8 mouse cellular contexts compared by ENCODE assay signal in the genomic region with DNA sequence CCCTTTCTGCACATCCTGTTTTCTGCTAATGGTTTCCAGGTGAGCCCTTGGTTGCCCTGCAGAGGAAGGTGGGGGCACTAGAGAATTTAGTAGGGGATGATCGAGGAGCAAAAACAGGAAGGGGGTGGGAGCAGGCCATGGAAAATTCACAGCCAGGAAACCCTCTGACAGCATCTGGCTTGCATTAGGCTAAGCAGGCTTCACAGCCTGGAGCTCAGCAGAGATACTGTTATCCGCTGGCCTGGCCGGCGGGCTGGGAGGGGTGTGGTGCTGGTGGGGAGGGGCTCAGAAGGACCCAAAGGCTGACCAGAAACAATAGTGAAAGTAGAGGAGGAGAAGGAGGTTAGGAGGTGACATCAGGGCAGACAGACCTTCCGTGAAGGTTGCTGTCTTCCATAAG. TPM values are rescaled to one million over a fixed set of nuclear protein-coding genes. Genes with fewer than 3 reads are reported as not detected.
DNase-seq lines count a peak whose midpoint lies in the region; ATAC-seq and TF ChIP-seq lines count a peak whose summit lies in the region.

No protein-coding gene starts in this region.

- no peak for TF ChIP-seq CTCF in kidney, postnatal 0 days (IDR thresholded peaks at IDR 0.05; ENCODE audit: low read depth)

- H3K4me1 ChIP-seq in kidney, postnatal 0 days (replicated peaks; ENCODE audit: insufficient read depth, low read length): peaks cover 16% of the 10 kb centered on the region
- peaks cover 48% of the 10 kb centered on the region for H3K4me1 ChIP-seq in intestine, embryonic 14.5 days (replicated peaks; ENCODE audit: control insufficient read depth, insufficient read depth, low read length)
- H3K4me1 ChIP-seq in hindbrain, embryonic 16.5 days (ENCODE audit: control insufficient read depth, insufficient read depth, low read depth, low read length): peaks cover 11% of the 10 kb centered on the region

- peak overlapping the region; percentile 88 for H3K27ac ChIP-seq in kidney, postnatal 0 days
- H3K27ac ChIP-seq in intestine, embryonic 14.5 days (ENCODE audit: low read depth): peak overlapping the region; percentile 91
- no peak overlapping the region for H3K27ac ChIP-seq in hindbrain, embryonic 16.5 days (ENCODE audit: low read depth, low read length)

- no peaks in the 10 kb centered on the region for H3K27me3 ChIP-seq in kidney, postnatal 0 days (ENCODE audit: insufficient read depth, low read length)
- no peaks in the 10 kb centered on the region for H3K27me3 ChIP-seq in intestine, embryonic 14.5 days (replicated peaks; ENCODE audit: control insufficient read depth, insufficient read depth, low read length)
- no peaks in the 10 kb centered on the region for H3K27me3 ChIP-seq in hindbrain, embryonic 16.5 days (replicated peaks; ENCODE audit: control insufficient read depth, insufficient read depth, low read length)

- H3K9me3 ChIP-seq in kidney, postnatal 0 days (replicated peaks; ENCODE audit: low read length): no peaks in the 10 kb centered on the region
- H3K9me3 ChIP-seq in intestine, embryonic 14.5 days (ENCODE audit: control insufficient read depth, low read length): no peaks in the 10 kb centered on the region
- no peaks in the 10 kb centered on the region for H3K9me3 ChIP-seq in hindbrain, embryonic 16.5 days (ENCODE audit: control insufficient read depth, low read length)

- H3K36me3 ChIP-seq in kidney, postnatal 0 days (ENCODE audit: insufficient read depth, low read length): no peaks in the 10 kb centered on the region
- no peaks in the 10 kb centered on the region for H3K36me3 ChIP-seq in intestine, embryonic 14.5 days (ENCODE audit: control insufficient read depth, insufficient read depth, low read length)
- no peaks in the 10 kb centered on the region for H3K36me3 ChIP-seq in hindbrain, embryonic 16.5 days (ENCODE audit: control insufficient read depth, insufficient read depth, low read length)

- 44% methylated on average over 5 of the region's 5 CpGs for WGBS in kidney, postnatal 0 days
- WGBS in intestine, embryonic 14.5 days: 16% methylated on average over 5 of the region's 5 CpGs
- WGBS in hindbrain, embryonic 16.5 days: 79% methylated on average over 5 of the region's 5 CpGs

- no peak overlapping the region for H3K4me3 ChIP-seq in kidney, postnatal 0 days (replicated peaks; ENCODE audit: low read depth, low read length)
- no peak overlapping the region for H3K4me3 ChIP-seq in intestine, embryonic 14.5 days (ENCODE audit: low read depth, low read length)
- no peak overlapping the region for H3K4me3 ChIP-seq in hindbrain, embryonic 16.5 days (ENCODE audit: low read length)

- peak; percentile 51 for DNase-seq in kidney, postnatal 0 days (ENCODE audit: low spot score)
- no peak for DNase-seq in kidney, adult 11 months
- peak; percentile 90 for DNase-seq in forelimb bud, embryonic 11.5 days (ENCODE audit: low read depth, low spot score)
- DNase-seq in intestine, embryonic 14.5 days (ENCODE audit: low spot score): no peak
- DNase-seq in spleen, postnatal 10 days (ENCODE audit: low spot score in 2 of 2): peak; percentile 60
- no peak for DNase-seq in cerebellum, postnatal 25 days
- DNase-seq in cerebellum, postnatal 10 days: no peak

- H3K4me2 ChIP-seq in kidney, postnatal 0 days (ENCODE audit: low read length): no peak overlapping the region
- no peak overlapping the region for H3K4me2 ChIP-seq in intestine, embryonic 14.5 days (ENCODE audit: low read length)
- no peak overlapping the region for H3K4me2 ChIP-seq in hindbrain, embryonic 16.5 days (ENCODE audit: low read length)

- no peak for ATAC-seq in kidney, postnatal 0 days (replicated peaks; ENCODE audit: low FRiP score, low read depth)
- no peak for ATAC-seq in intestine, embryonic 14.5 days (replicated peaks; ENCODE audit: low FRiP score, low TSS enrichment, low read depth)
- no peak for ATAC-seq in hindbrain, embryonic 16.5 days

- H3K9ac ChIP-seq in kidney, postnatal 0 days (ENCODE audit: low read depth, low read length): no peak overlapping the region
- H3K9ac ChIP-seq in intestine, embryonic 14.5 days (ENCODE audit: low read length): no peak overlapping the region
- no peak overlapping the region for H3K9ac ChIP-seq in hindbrain, embryonic 16.5 days (ENCODE audit: low read depth, low read length)

RNA-seq across cellular contexts. Expression of gene Rab3il1, which starts 12.4 kb away (rescaled TPM):
- polyA plus RNA-seq in kidney, postnatal 0 days (2015; fragmentation: Nextera tagmentation; extraction: Ambion mirVana): 30.6 and 31.5 TPM in 2 replicates
- 30.0 and 32.7 TPM in 2 replicates for polyA plus RNA-seq in intestine, embryonic 14.5 days (2014; fragmentation: Nextera tagmentation; extraction: Ambion mirVana)
- 22.1 and 25.6 TPM in 2 replicates for polyA plus RNA-seq in hindbrain, embryonic 16.5 days (2015; fragmentation: Nextera tagmentation; extraction: Ambion mirVana)

RNA-seq across cellular contexts. Expression of gene Best1, which starts 12.5 kb away (rescaled TPM):
- polyA plus RNA-seq in kidney, postnatal 0 days (2015; fragmentation: Nextera tagmentation; extraction: Ambion mirVana): 1.8 and 3.3 TPM in 2 replicates
- polyA plus RNA-seq in intestine, embryonic 14.5 days (2014; fragmentation: Nextera tagmentation; extraction: Ambion mirVana): 0.55 and 0.64 TPM in 2 replicates
- polyA plus RNA-seq in hindbrain, embryonic 16.5 days (2015; fragmentation: Nextera tagmentation; extraction: Ambion mirVana): 2.5 and 3.2 TPM in 2 replicates

RNA-seq across cellular contexts. Expression of gene Fads3, which starts 27.5 kb away (rescaled TPM):
- polyA plus RNA-seq in kidney, postnatal 0 days (2015; fragmentation: Nextera tagmentation; extraction: Ambion mirVana): 35.0 and 37.4 TPM in 2 replicates
- 8.4 and 11.5 TPM in 2 replicates for polyA plus RNA-seq in intestine, embryonic 14.5 days (2014; fragmentation: Nextera tagmentation; extraction: Ambion mirVana)
- 39.7 and 42.1 TPM in 2 replicates for polyA plus RNA-seq in hindbrain, embryonic 16.5 days (2015; fragmentation: Nextera tagmentation; extraction: Ambion mirVana)

RNA-seq across cellular contexts. Expression of gene Fth1, which starts 33.5 kb away (rescaled TPM):
- polyA plus RNA-seq in kidney, postnatal 0 days (2015; fragmentation: Nextera tagmentation; extraction: Ambion mirVana): 2,883 and 2,906 TPM in 2 replicates
- 1,450 and 1,529 TPM in 2 replicates for polyA plus RNA-seq in intestine, embryonic 14.5 days (2014; fragmentation: Nextera tagmentation; extraction: Ambion mirVana)
- 1,751 and 1,961 TPM in 2 replicates for polyA plus RNA-seq in hindbrain, embryonic 16.5 days (2015; fragmentation: Nextera tagmentation; extraction: Ambion mirVana)

Comparison
In these comparisons a context has a peak if more than half of its experiments do, and no peak if none do; other contexts are left out.
1. DNase-seq: peak in kidney, postnatal 0 days (single experiment), forelimb bud, embryonic 11.5 days (single experiment) and spleen, postnatal 10 days (2 of 2); none in kidney, adult 11 months (single experiment), intestine, embryonic 14.5 days (single experiment), cerebellum, postnatal 25 days (0 of 2) and cerebellum, postnatal 10 days (0 of 2).